Mouse (Mus musculus): Measurements from ENCODE around the gene Txndc2. TPM values are rescaled to one million over a fixed set of nuclear protein-coding genes. Genes with fewer than 3 reads are reported as not detected.

The Txndc2 gene
- polyA plus RNA-seq, 1 experiment from 2014 or later, result not detected

DNA sequence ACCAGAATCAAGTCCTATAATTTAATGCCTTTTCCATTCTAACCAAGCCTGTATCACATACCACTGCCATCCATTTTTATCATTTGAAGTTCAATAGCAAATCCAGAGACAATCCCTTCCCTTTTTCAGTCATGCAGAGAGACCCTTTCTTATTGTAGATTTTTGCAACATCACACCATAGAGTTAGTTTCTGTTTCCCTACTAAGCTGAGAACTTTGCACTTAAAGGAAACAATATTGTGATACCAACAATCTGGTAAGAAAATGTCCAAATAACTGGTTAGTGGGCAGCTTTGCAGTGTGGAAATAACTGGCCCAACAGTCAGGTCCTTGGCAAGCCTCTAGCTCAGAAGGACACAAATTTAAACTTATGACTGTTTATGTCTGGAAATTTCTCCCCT lies 37.1 kb downstream of the Txndc2 start:
- peaks cover 71% of the 10 kb centered on the region for H3K4me1 ChIP-seq (ENCODE audit: insufficient read depth)
- no peak overlapping the region for H3K9ac ChIP-seq (replicated peaks)
- H3K36me3 ChIP-seq (replicated peaks; ENCODE audit: insufficient read depth, low read length), result no peaks in the 10 kb centered on the region; the same call in 1 of the 2 replicates
- H3K4me2 ChIP-seq (ENCODE audit: low read depth, low read length), result 0 out of 2 replicates have a peak overlapping the region, but pooled peaks have one; percentile 11
- no peak overlapping the region for H3K4me3 ChIP-seq (ENCODE audit: low read depth, low read length)
- ATAC-seq (no peak), DNase-seq (no peak)
- no peaks in the 10 kb centered on the region for H3K9me3 ChIP-seq (ENCODE audit: low read length)
- no peak for TF ChIP-seq CTCF (IDR thresholded peaks at IDR 0.05; ENCODE audit: low read depth)
- TF ChIP-seq EP300 (IDR thresholded peaks at IDR 0.05; ENCODE audit: low read depth), result no peak
- no peaks in the 10 kb centered on the region for H3K27me3 ChIP-seq (ENCODE audit: insufficient read depth, low read length)
- H3K27ac ChIP-seq (ENCODE audit: low read depth), result peak overlapping the region; percentile 26; the same call in 1 of the 2 replicates

DNA sequence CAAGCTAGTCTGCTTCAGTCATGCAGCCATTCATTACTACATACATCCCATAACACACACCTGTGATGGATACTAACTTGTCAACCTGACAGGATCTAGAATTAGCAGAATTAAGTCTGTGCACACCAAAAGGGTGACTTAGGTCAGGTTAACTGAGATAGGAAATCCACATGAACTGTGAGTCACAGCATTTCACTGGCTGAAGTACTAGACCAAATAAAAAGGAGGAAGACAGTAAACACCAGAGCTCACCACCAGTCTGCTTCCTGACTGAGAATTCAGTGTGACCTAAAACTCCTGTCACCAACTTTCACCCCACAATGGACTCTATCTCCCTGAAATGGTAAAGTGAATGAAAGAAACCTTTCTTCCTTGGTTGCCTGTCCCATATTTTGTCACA lies 37.7 kb downstream of the Txndc2 start:
- ATAC-seq, result no peak
- no peak for DNase-seq

DNA sequence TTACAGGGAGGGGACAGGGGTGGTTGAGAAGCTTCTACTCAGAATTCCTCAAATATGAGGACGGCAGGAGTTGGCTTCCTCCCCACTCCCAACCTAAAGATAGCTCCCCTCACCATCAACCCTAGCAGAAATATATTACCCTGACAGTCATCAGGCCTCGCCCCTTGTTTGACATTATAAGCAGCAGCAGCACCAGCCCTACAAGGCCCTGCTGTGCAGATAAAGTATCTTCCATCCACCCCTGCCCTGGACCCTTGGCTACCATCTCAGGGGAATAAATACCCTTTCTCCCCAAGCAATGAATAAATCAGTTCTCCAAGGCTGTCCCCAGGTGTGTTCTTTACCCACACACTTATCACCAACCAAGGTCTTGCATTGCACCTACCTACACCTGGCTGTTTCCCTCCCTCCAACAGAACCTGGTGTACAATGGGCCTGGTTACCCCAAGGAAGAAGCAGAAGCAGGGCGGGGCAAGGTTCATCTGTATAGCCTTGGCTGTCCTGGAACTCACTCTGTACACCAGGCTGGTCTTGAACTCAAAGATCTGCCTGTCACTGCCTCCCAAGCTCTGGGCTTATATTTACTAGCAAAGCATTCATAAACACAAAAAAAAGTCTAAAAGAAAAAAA lies 44.0 kb downstream of the Txndc2 start:
- Histone ChIP-seq H3K4me2 (ENCODE audit: low read depth, low read length) (no peak overlapping the region), H3K9ac (replicated peaks) (no peak overlapping the region)

More for the DNA sequence above, 37.7 kb downstream of the Txndc2 start:
- no peaks in the 10 kb centered on the region for H3K9me3 ChIP-seq (ENCODE audit: low read length)
- TF ChIP-seq EP300 (IDR thresholded peaks at IDR 0.05; ENCODE audit: low read depth) (no peak), CTCF (IDR thresholded peaks at IDR 0.05; ENCODE audit: low read depth) (no peak)
- no peak overlapping the region for H3K4me3 ChIP-seq (ENCODE audit: low read depth, low read length)
- H3K4me2 ChIP-seq (ENCODE audit: low read depth, low read length), result peak overlapping the region; percentile 29; the same call in 1 of the 2 replicates
- H3K27me3 ChIP-seq (ENCODE audit: insufficient read depth, low read length), result no peaks in the 10 kb centered on the region
- H3K9ac ChIP-seq (replicated peaks), result no peak overlapping the region
- 0 out of 2 replicates have a peak overlapping the region, but pooled peaks have one; percentile 3 for H3K27ac ChIP-seq (ENCODE audit: low read depth)
- H3K4me1 ChIP-seq (ENCODE audit: insufficient read depth), result peaks cover 66% of the 10 kb centered on the region
- no peaks in the 10 kb centered on the region; the same call in 1 of the 2 replicates for H3K36me3 ChIP-seq (replicated peaks; ENCODE audit: insufficient read depth, low read length)

GRCm38 (mm10) chr17:65594687-65595086 lies 47.3 kb downstream of the Txndc2 start:
- Histone ChIP-seq H3K27me3 (ENCODE audit: insufficient read depth, low read length) (no peaks in the 10 kb centered on the region), H3K9me3 (ENCODE audit: low read length) (no peaks in the 10 kb centered on the region), H3K4me1 (ENCODE audit: insufficient read depth) (peaks cover 9% of the 10 kb centered on the region; the same call in 1 of the 2 replicates), H3K36me3 (replicated peaks; ENCODE audit: insufficient read depth, low read length) (peaks cover 17% of the 10 kb centered on the region), H3K27ac (ENCODE audit: low read depth) (peak overlapping the region; percentile 58; the same call in 1 of the 2 replicates), H3K4me2 (ENCODE audit: low read depth, low read length) (no peak overlapping the region), H3K4me3 (ENCODE audit: low read depth, low read length) (no peak overlapping the region), H3K9ac (replicated peaks) (no peak overlapping the region)
- TF ChIP-seq CTCF (IDR thresholded peaks at IDR 0.05; ENCODE audit: low read depth), result no peak
- DNase-seq, result no peak
- WGBS (ENCODE audit: insufficient replicate concordance), result 68% methylated on average over 8 of the region's 8 CpGs
- ATAC-seq, result peak; percentile 86

More for the DNA sequence above, 44.0 kb downstream of the Txndc2 start:
- no peak for ATAC-seq
- Histone ChIP-seq H3K27me3 (ENCODE audit: insufficient read depth, low read length) (no peaks in the 10 kb centered on the region), H3K9me3 (ENCODE audit: low read length) (no peaks in the 10 kb centered on the region), H3K27ac (ENCODE audit: low read depth) (no peak overlapping the region), H3K36me3 (replicated peaks; ENCODE audit: insufficient read depth, low read length) (peaks cover under 1% of the 10 kb centered on the region; the same call in 1 of the 2 replicates), H3K4me1 (ENCODE audit: insufficient read depth) (peaks cover 20% of the 10 kb centered on the region), H3K4me3 (ENCODE audit: low read depth, low read length) (no peak overlapping the region)
- WGBS (ENCODE audit: insufficient replicate concordance), result 70% methylated on average over 3 of the region's 3 CpGs
- no peak for DNase-seq
- no peak for TF ChIP-seq EP300 (IDR thresholded peaks at IDR 0.05; ENCODE audit: low read depth)
- TF ChIP-seq CTCF (IDR thresholded peaks at IDR 0.05; ENCODE audit: low read depth), result no peak

Other genes with a start within 250 kb of the Txndc2 start
- gene Tmem232, start 101.4 kb downstream of the Txndc2 start, polyA plus RNA-seq (2015; fragmentation: Nextera tagmentation; extraction: Ambion mirVana), result not detected in 2 replicates
- gene Vapa, start 28.6 kb downstream of the Txndc2 start, polyA plus RNA-seq (2015; fragmentation: Nextera tagmentation; extraction: Ambion mirVana), result 84.0 and 93.8 TPM in 2 replicates
- gene Rab31, start 130.6 kb upstream of the Txndc2 start, polyA plus RNA-seq (2015; fragmentation: Nextera tagmentation; extraction: Ambion mirVana), result 6.5 and 7.2 TPM in 2 replicates
- 8.0 TPM in 2 replicates for gene Ppp4r1, start 140.4 kb upstream of the Txndc2 start, polyA plus RNA-seq (2015; fragmentation: Nextera tagmentation; extraction: Ambion mirVana)
- 29.5 TPM in 2 replicates for gene Ralbp1, start 243.6 kb upstream of the Txndc2 start, polyA plus RNA-seq (2015; fragmentation: Nextera tagmentation; extraction: Ambion mirVana)